Mouse (Mus musculus) cerebellum, adult 9-10 months (tissue): ENCODE data around the gene Tex46.
A peak's percentile ranks its signal among the peaks of the same experiment; 100 is the strongest.

ENCODE experiments used
- DNase-seq: peaks from one replicate; pipeline ENCODE4 v3.0.0; 2022

Gene Tex46

DNA sequence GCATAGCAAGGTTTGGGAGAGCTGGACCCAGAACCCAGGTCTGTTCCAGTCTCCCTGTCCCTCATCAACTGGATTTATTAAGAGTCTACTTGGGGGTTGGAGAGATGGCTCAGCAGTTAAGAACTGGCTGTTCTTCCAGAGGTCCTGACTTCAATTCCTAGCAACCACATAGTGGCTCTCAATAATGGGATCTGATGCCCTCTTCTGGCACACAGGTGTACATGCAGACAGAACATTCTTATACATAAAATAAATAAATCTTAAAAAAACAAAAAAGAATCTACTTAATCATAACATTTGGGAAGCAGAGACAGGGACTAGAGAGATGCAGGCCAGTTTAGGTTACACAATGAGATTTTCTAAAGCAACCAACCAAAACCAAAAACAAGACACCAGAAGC, 25.8 kb downstream of the Tex46 start:
- DNase-seq, result no peak

DNA sequence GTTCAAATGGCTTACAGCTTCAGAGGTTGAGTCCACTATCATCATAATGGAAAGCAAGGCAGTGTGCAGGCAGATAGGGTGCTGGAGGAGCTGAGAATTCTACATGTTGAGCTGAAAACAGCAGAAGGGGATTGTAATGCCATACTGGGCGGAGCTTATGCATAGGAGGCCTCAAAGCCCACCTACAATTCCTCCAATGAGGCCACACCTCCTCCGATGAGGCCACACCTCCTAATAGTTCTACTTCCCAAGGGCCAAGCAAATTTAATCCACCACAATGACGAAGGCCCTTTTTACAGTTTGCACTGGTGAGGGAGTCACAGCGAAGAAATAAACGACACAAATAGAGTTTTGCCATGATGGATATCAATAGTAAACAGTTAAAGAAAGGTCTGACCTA, 26.3 kb downstream of the Tex46 start:
- no peak for DNase-seq

DNA sequence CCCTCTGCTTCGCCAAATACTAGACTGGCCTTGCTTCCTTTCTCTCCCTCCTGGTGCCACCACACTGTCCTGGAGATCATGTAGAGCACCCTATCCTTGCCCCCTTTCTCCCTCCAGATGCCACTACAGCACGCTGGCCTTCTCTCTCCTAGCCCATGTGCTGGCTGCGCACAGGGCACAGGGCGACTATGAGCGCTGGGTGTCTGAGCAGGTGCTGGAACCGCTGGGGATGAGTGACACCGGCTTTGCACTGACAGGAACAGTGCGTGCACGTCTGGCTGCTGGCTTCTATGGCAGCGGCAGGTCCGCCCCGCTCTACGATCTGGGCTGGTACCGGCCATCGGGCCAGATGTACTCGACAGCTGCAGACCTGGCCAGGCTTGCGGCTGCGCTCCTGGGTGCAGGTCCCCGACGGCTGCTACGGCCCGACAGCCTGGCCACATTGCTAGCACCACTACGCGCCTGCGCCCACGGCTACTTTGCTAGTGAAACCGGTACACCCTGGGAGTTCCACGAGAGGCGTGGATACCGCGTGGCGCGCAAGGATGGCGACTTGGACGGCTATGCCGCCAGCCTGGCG, 26.8 kb downstream of the Tex46 start:
- no peak for DNase-seq

DNA sequence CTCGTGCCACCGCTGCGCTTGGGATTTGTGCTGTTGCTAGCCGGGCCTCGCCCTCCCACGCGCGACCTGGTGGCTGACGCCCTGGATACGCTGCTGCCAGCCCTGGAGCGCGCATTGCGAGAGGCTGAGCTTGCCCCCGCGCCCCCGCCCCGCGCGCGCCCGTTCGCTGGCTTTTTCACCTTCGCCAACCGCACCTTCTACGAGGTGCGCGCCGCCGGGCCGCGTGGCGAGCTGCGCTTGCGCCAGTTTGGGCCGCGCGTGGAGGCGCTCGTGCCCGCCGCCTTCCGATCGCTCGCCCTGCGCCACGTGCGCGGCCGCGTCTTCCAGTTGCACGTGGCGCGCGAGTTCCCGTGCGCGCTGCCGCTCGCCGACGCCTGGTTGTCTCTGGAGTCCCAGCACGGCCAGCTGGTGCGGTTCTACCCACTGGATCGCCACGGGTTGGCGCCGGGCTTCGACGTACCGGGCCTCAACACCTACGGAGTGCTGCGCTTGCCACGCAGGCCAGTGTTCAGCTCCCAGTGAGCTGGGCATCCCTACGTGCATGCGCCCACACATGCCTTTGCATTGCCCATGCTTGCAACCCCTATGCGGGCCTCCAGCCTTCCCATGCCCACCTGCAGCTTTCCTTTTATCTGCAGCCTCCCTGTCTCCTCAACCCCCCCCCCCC, 27.5 kb downstream of the Tex46 start:
- DNase-seq, result no peak

DNA sequence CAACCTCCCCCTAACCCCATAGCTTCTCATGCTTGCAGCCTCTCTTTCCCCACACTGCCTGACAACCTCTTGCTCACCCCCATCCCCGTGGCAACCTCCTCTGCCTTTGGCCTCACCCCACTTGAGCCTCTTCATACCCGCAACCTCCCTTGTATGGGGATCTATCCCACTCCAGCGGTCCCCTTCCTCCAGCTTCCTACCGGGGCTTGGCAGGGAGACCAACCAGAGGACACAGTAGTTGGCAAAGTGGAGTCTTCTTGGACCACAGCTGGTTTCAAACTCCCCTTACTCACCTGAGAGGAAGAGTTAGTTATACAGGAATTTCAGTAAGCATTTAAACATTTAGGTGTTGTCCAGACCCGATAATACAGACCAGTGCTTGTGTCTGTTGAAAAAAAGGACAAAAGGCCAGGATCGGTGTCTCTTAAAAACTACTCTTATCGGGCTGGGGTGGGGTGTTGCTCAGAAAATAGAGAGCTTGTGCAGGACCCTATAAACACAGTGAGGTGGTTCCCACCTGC, 28.1 kb downstream of the Tex46 start:
- DNase-seq, result no peak

DNA sequence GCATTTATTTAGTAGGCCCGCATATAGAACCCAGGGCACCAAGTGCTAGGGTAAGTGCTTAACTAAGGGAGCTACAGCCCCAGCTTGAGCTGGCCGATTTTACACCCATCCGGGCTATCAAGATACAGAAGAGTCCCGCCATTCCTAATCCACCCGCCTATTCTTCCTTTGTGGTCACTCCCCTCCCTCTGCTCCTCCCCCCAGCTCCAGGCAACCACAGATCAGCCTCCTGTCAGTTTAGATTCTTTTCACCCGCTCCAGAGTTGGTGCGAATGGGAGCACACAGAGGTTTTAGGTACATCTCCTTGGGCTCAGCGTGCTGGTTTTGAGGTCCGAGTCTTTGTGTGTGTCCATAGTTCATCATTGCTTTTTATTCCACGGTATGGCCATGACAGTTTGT, 28.7 kb downstream of the Tex46 start:
- DNase-seq, result no peak

DNA sequence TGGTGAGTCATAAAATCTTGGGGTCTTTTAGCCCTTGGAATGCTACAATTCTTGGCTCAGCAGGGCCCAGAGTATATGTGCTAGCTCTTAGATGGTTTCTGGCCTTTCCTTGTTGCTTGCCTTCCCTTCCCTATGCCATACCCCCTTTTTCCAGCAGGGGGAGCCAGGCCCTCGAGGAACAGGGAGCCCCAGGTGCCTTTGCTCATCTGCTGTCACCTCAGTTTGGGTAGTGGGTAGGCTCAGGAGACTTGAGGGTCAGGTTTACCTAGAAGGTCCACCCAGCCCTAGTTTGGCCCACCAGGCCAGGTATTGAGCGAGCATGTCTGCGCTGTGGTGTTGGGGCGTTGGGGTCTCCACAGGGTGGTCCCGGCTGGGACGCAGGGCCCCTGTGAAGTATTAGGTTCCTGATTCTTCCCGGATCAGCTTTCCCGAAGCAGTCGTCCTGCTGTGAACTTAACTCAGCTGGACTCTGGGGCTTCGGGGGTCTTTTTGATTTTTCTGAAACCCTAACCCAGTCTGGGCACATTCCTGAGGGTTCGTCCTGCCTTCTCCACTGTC, 38.8 kb downstream of the Tex46 start:
- peak; percentile 90 for DNase-seq

DNA sequence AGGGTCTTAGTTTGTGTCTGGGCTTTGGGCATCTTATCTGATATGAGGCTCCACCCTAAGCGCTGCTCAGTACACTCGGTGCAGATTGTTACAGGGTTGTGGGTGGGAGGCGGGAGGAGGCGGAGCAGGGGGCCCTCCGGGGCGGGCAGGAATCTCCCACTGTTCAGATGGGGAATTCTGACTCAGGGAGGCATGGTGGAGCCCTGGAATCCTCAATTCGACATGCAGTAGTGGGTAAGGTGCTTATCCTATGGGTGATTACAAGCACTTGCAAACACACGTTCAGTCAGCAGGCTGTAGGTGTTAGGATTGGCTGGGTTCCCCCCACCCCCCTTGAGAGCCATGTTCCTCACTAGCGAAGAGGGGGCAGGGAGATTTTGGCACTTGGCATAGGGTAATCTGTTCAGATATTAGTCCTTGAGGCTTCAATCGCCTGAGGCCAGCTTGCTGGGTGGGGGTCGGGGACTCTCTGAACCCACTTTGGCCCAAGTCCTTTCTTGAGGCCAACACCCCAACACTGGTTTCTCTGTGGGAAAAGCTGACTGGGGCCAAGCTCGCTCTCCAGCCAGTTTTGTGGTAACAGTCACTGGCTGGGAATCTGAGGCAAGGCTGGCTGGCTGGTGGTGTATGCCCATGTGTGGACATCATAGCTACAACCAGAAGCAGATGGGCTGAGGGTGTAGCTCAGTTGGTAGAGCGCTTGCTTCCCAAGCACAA, 39.4 kb downstream of the Tex46 start:
- DNase-seq, result no peak

DNA sequence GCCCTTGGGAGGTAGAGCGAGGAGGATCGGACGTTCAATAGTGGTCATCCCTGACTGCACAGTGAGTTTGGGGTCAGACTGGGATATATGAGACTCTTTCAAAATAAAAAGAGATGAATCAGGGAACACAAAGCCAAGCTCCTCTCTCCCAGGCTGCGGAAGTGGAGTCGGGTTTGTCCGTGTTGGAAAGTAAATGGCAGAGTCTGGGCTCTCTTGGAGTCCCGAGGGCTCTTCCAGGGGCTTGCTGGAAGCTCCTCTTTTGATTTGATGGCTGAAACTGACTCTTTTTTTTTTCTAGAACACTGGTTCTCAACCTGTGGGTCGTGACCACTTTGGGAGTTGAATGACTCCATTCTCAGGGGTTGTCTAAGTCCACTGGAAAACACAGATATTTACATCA, 40.0 kb downstream of the Tex46 start:
- DNase-seq, result no peak

DNA sequence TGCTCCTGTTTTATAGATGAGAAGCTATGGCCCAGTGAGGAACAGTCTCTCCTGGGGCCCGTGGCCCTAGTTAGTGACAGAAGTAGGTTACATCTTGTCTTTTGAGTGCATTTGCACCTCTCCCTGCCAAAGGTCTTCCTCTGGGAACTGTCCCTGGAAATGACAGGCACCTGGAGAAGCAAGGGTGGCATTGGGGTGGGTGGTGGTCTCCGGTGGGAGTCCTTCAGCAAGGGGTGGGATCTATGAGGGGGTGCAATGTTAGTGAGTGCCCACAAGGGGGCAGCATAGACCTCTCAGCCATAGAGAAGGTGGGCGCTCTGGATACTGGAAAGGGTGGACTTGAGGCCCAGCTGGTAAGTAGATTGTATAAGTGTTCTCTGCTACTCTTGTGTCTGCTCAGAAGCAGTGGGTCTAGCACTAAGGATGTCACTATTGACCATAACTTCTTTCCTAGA, 41.1 kb downstream of the Tex46 start:
- peak; percentile 49 for DNase-seq

DNA sequence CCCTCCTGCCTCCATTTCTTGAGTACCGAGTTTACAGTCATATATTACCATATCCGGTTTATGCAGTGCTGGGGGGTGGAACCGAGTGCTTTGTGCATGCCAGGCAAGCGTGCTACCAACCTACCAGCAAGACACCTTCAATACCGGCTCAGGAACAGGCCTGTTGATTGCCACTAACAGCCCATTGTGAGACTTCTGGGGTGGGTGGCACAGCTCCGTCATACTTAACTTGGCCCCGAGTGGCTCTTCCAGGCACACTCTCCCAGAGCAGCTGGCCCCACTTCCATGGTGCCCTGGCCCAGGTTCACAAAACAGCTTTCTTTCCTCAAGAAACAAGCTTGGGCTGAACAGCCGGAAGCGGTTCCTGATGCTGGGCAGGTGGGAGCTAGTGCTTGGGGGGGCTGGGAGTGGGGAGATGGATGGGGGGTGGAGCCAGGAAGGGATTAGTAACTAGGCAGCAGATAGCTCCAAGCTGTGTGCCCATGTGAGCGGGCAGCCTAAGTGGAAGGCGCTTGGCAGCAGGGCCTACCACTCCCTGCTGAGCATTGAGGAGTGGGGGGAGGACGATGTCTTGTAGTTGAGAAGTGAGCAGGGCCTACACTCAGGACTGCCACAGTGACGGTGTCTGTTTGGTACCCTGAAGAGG, 41.8 kb downstream of the Tex46 start:
- peak; percentile 54 for DNase-seq

DNA sequence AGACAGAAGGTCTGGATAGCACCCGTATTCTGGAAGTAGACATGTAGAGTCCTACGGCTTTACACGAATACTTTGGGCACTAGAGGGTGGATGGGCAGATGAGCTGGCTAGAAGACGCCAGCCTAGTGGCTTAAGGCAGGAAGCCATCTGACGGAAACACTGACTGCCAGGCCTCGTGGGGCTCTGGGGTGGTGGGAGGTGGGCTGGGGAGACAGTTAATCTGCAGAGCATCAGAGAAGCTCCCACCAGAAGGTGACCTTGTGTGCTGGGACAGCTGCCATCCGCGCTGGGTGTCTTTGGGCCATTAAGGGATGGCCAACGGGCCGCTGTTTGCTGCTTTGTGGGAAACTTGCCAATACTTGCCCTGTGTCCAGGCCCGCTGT, 42.3 kb downstream of the Tex46 start:
- peak; percentile 51 for DNase-seq

DNA sequence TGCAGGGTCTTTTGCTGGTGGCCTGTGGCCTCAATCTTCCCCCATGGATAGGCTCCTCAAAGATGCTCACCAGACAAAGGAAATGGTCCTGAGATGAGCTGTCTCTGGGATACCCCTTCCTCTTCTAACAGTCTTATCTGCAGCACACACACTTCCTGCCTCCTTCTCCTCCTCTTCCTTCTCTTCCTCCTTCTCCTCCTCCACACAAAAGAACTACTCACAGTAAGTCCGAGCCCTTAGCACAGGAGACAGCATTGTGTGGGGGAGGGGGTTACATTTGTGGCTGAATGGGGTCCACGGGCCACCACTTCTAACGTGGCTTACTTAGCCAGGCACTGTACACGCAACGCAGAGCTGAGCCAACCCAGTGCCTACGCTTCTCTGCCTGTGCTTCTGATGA, 42.8 kb downstream of the Tex46 start:
- DNase-seq, result no peak

DNA sequence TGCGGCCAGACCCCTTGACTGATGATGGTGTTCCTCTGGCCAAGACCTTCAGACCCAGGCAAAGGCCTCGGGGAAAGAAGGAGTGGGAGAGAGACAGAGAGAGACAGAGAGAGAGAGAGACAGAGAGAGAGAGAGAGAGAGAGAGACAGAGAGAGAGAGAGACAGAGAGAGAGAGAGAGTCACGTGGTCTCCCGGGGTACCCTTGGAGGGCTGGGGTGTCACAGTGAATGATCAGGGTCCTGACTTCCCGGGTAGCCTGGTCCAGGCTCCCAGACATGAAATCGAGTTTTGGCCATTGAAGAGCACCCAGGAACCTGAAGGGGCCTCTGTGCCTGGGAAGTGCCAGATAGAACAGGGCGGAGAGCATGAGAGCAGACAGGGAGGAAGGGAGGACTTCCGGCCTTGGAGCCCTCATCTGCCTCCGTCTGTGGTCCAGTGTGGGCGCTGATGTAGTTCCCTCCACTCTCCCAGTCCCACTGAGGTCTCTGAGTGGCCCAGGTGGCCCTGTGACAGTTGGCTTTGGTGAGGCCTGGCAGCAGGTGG, 43.5 kb downstream of the Tex46 start:
- no peak for DNase-seq

DNA sequence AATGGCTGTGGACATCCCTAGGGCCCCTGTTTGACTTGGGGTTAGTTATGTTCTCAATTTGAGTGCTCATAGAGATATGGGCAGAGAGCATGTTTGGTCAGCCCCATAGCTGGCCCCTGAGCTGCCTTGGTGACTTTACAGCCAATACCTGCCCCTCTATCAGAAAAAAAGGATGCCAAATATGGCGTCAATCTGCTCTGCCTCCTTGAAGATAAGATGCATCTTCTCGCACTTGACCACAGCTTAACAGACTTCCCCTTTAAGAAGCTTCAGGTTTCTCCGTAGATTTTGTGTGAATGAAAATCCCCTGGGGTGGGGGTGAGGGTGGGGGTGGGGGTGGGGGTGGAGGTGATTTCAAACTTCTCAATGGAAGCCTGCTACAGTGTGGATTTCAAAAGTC, 47.7 kb downstream of the Tex46 start:
- no peak for DNase-seq
